Comparison of ENCODE assay signal across 23 mouse cellular contexts in genomic region chr4:130299629-130300018, GRCm38 (mm10). TPM values are rescaled to one million over a fixed set of nuclear protein-coding genes. Genes with fewer than 3 reads are reported as not detected.
DNase-seq lines count a peak whose midpoint lies in the region; ATAC-seq and TF ChIP-seq lines count a peak whose summit lies in the region.
"Had no signal": no experiment of that assay in that cellular context is flagged by ENCODE, and none has a peak within 500 bp of the region (broad histone marks: within the 10 kb centered on the region; RNA-seq: fewer than 3 reads in every experiment).

No protein-coding gene starts in this region.

- H3K4me2 ChIP-seq in heart, embryonic 16.5 days (ENCODE audit: low read depth, low read length) = no peak overlapping the region
- no peak overlapping the region for H3K4me2 ChIP-seq in neural tube, embryonic 12.5 days (replicated peaks)
- H3K4me2 ChIP-seq in neural tube, embryonic 15.5 days = no peak overlapping the region
- H3K4me2 ChIP-seq: limb, embryonic 12.5 days; midbrain, embryonic 12.5 days; neural tube, embryonic 13.5 days had no signal

- H3K27ac ChIP-seq in gastrocnemius, adult 2 months = peak overlapping the region; percentile 87
- peak overlapping the region; percentile 49 for H3K27ac ChIP-seq in heart, embryonic 16.5 days (ENCODE audit: low read length)
- H3K27ac ChIP-seq in neural tube, embryonic 12.5 days = no peak overlapping the region
- no peak overlapping the region for H3K27ac ChIP-seq in neural tube, embryonic 15.5 days (replicated peaks)
- H3K27ac ChIP-seq: kidney, postnatal 0 days; limb, embryonic 12.5 days; midbrain, embryonic 12.5 days; neural tube, embryonic 13.5 days had no signal

- DNase-seq in gastrocnemius, adult 2 months = no peak
- no peak for DNase-seq in gastrocnemius, adult 18-20 months (ENCODE audit: low spot score)
- no peak for DNase-seq in heart, postnatal 14 days
- DNase-seq in thymus, adult 18-20 months = no peak
- DNase-seq: adrenal gland, adult 8-10 months; embryo, embryonic 11 days; kidney, adult 11 months; lung, postnatal 10 days; thymus, postnatal 4 days had no signal

- no peak for ATAC-seq in heart, embryonic 16.5 days (replicated peaks; ENCODE audit: extremely low read depth, insufficient read depth, low FRiP score)
- ATAC-seq in neural tube, embryonic 12.5 days (ENCODE audit: low FRiP score, low read depth) = no peak
- no peak for ATAC-seq in neural tube, embryonic 15.5 days (ENCODE audit: low FRiP score)
- ATAC-seq: hindbrain, embryonic 16.5 days had no signal

- no peak overlapping the region for H3K4me3 ChIP-seq in gastrocnemius, adult 2 months
- no peak overlapping the region for H3K4me3 ChIP-seq in heart, embryonic 16.5 days (ENCODE audit: low read length)
- no peak overlapping the region for H3K4me3 ChIP-seq in neural tube, embryonic 12.5 days
- H3K4me3 ChIP-seq in neural tube, embryonic 15.5 days (replicated peaks) = no peak overlapping the region
- H3K4me3 ChIP-seq: limb, embryonic 12.5 days; midbrain, embryonic 12.5 days; neural tube, embryonic 13.5 days had no signal

- no peak overlapping the region for H3K9ac ChIP-seq in heart, embryonic 16.5 days (ENCODE audit: low read length)
- peak overlapping the region; percentile 3; the same call in 1 of the 2 replicates for H3K9ac ChIP-seq in neural tube, embryonic 12.5 days
- no peak overlapping the region for H3K9ac ChIP-seq in neural tube, embryonic 15.5 days (replicated peaks)
- H3K9ac ChIP-seq: limb, embryonic 12.5 days; midbrain, embryonic 12.5 days; neural tube, embryonic 13.5 days had no signal

- H3K27me3 ChIP-seq in heart, embryonic 16.5 days (ENCODE audit: control insufficient read depth, insufficient read depth, low read length) = no peaks in the 10 kb centered on the region; the same call in 1 of the 2 replicates
- no peaks in the 10 kb centered on the region for H3K27me3 ChIP-seq in neural tube, embryonic 12.5 days (replicated peaks)
- no peaks in the 10 kb centered on the region for H3K27me3 ChIP-seq in neural tube, embryonic 15.5 days (replicated peaks)

- no peaks in the 10 kb centered on the region for H3K36me3 ChIP-seq in heart, embryonic 16.5 days (ENCODE audit: control insufficient read depth, insufficient read depth)
- no peaks in the 10 kb centered on the region for H3K36me3 ChIP-seq in neural tube, embryonic 12.5 days
- H3K36me3 ChIP-seq in neural tube, embryonic 15.5 days = no peaks in the 10 kb centered on the region
- H3K36me3 ChIP-seq: limb, embryonic 12.5 days; midbrain, embryonic 12.5 days; neural tube, embryonic 13.5 days had no signal

- TF ChIP-seq CTCF in gastrocnemius, adult 2 months (IDR thresholded peaks at IDR 0.05) = no peak

- intact Hi-C loops in gastrocnemius, adult 2 months (cut with DNase I) = no loop called here
- intact Hi-C loops in heart, postnatal 14 days (cut with DNase I) = no loop called here

- no peaks in the 10 kb centered on the region for H3K9me3 ChIP-seq in heart, embryonic 16.5 days (replicated peaks; ENCODE audit: control insufficient read depth, low read length)
- no peaks in the 10 kb centered on the region for H3K9me3 ChIP-seq in neural tube, embryonic 12.5 days
- no peaks in the 10 kb centered on the region for H3K9me3 ChIP-seq in neural tube, embryonic 15.5 days (replicated peaks)
- H3K9me3 ChIP-seq: limb, embryonic 12.5 days; midbrain, embryonic 12.5 days; neural tube, embryonic 13.5 days had no signal

- 56% methylated on average over 8 of the region's 8 CpGs for WGBS in heart, embryonic 16.5 days
- 71% methylated on average over 8 of the region's 8 CpGs for WGBS in neural tube, embryonic 12.5 days
- 69% methylated on average over 8 of the region's 8 CpGs for WGBS in neural tube, embryonic 15.5 days

- peaks cover 13% of the 10 kb centered on the region for H3K4me1 ChIP-seq in heart, embryonic 16.5 days (ENCODE audit: control insufficient read depth, insufficient read depth, low read length)
- no peaks in the 10 kb centered on the region for H3K4me1 ChIP-seq in neural tube, embryonic 12.5 days
- H3K4me1 ChIP-seq in neural tube, embryonic 15.5 days = peaks cover 5% of the 10 kb centered on the region; the same call in 1 of the 2 replicates
- H3K4me1 ChIP-seq: limb, embryonic 12.5 days had no signal

RNA-seq across cellular contexts. Expression of gene Fabp3, which starts 8.8 kb away (rescaled TPM):
- 1,000 to 10,000 TPM in 1 of 2 experiments, 100 to 1,000 TPM in 1; 551 to 1,329 TPM for total RNA-seq in gastrocnemius, adult 2 months (2021)
- total RNA-seq in gastrocnemius, adult 18-20 months (2021) = 1,000 to 10,000 TPM in 1 of 2 experiments, 100 to 1,000 TPM in 1; 614 to 1,203 TPM
- 1,916 and 1,999 TPM in 2 replicates for polyA plus RNA-seq in heart, embryonic 16.5 days (2015; fragmentation: Nextera tagmentation; extraction: Ambion mirVana)
- total RNA-seq in heart, postnatal 14 days (2021) = 1,000 to 10,000 TPM; 5,520 to 6,453 TPM
- polyA plus RNA-seq in neural tube, embryonic 12.5 days (2016; fragmentation: Nextera tagmentation; extraction: Ambion mirVana) = 49.1 and 54.7 TPM in 2 replicates
- 226 and 288 TPM in 2 replicates for polyA plus RNA-seq in neural tube, embryonic 15.5 days (2015; fragmentation: Nextera tagmentation; extraction: Ambion mirVana)
- total RNA-seq: CH12.LX; granulocyte monocyte progenitor cell, adult 5-6 weeks; megakaryocyte progenitor cell, adult 5-6 weeks had no signal

RNA-seq across cellular contexts. Expression of gene Gm10570, which starts 8.8 kb away (rescaled TPM):
- total RNA-seq in gastrocnemius, adult 2 months (2021) = under 1 TPM in 1 of 2 experiments, not detected in 1; 0.54 TPM
- under 1 TPM in 1 of 2 experiments, not detected in 1; 0.66 TPM for total RNA-seq in gastrocnemius, adult 18-20 months (2021)
- 1.1 and 1.4 TPM in 2 replicates for polyA plus RNA-seq in heart, embryonic 16.5 days (2015; fragmentation: Nextera tagmentation; extraction: Ambion mirVana)
- total RNA-seq in heart, postnatal 14 days (2021) = 1 to 10 TPM in 1 of 2 experiments, not detected in 1; 1.0 TPM
- 0.59 TPM in 1 of 2 replicates, not detected in the other for polyA plus RNA-seq in neural tube, embryonic 12.5 days (2016; fragmentation: Nextera tagmentation; extraction: Ambion mirVana)
- polyA plus RNA-seq in neural tube, embryonic 15.5 days (2015; fragmentation: Nextera tagmentation; extraction: Ambion mirVana) = 1.3 and 1.6 TPM in 2 replicates
- total RNA-seq: CH12.LX; granulocyte monocyte progenitor cell, adult 5-6 weeks; megakaryocyte progenitor cell, adult 5-6 weeks had no signal
- polyA plus RNA-seq: forebrain, embryonic 11.5 days; limb, embryonic 12.5 days; liver, embryonic 16.5 days; midbrain, embryonic 12.5 days; small intestine, adult 2 months had no signal

RNA-seq across cellular contexts. Expression of gene Serinc2, which starts 20.6 kb away (rescaled TPM):
- total RNA-seq in gastrocnemius, adult 2 months (2021) = 10 to 100 TPM; 48.0 to 70.7 TPM
- 10 to 100 TPM; 71.7 to 80.8 TPM for total RNA-seq in gastrocnemius, adult 18-20 months (2021)
- polyA plus RNA-seq in heart, embryonic 16.5 days (2015; fragmentation: Nextera tagmentation; extraction: Ambion mirVana) = 5.4 and 6.4 TPM in 2 replicates
- total RNA-seq in heart, postnatal 14 days (2021) = 1 to 10 TPM; 3.1 to 3.3 TPM
- polyA plus RNA-seq in neural tube, embryonic 12.5 days (2016; fragmentation: Nextera tagmentation; extraction: Ambion mirVana) = 61.3 and 71.6 TPM in 2 replicates
- 28.7 and 29.1 TPM in 2 replicates for polyA plus RNA-seq in neural tube, embryonic 15.5 days (2015; fragmentation: Nextera tagmentation; extraction: Ambion mirVana)
- total RNA-seq: granulocyte monocyte progenitor cell, adult 5-6 weeks; megakaryocyte progenitor cell, adult 5-6 weeks had no signal

Comparison
In these comparisons a context has a peak if more than half of its experiments do, and no peak if none do; other contexts are left out.
1. H3K27ac ChIP-seq: peak in gastrocnemius, adult 2 months (single experiment) and heart, embryonic 16.5 days (single experiment); none in neural tube, embryonic 12.5 days (single experiment) and neural tube, embryonic 15.5 days (single experiment).
2. RNA of gene Fabp3, which starts 8.8 kb away (total RNA-seq): 5,520 to 6,453 TPM in heart, postnatal 14 days; 551 to 1,329 TPM in gastrocnemius, adult 2 months and 614 to 1,203 TPM in gastrocnemius, adult 18-20 months; every median in the first group is over 4 times any median in the second.
3. RNA of gene Serinc2, which starts 20.6 kb away (total RNA-seq): 71.7 to 80.8 TPM in gastrocnemius, adult 18-20 months and 48.0 to 70.7 TPM in gastrocnemius, adult 2 months; 3.1 to 3.3 TPM in heart, postnatal 14 days; every median in the first group is over 10 times any median in the second.